Mouse (Mus musculus) naive thymus-derived CD4-positive, alpha-beta T cell, adult 5 months (primary cell): ENCODE measurements around the gene Tex10. TPM values are rescaled to one million over a fixed set of nuclear protein-coding genes. Genes with fewer than 3 reads are reported as not detected.

Experiments
- polyA plus RNA-seq: library from polyadenylated mRNA; unstranded; fragments of 100-300 nt; shearing (Covaris generic); gene quantifications from one replicate; pipeline ENCODE4 v1.2.1, GENCODE M21; 2017

Gene Tex10
- polyA plus RNA-seq = 77.7 TPM

DNA sequence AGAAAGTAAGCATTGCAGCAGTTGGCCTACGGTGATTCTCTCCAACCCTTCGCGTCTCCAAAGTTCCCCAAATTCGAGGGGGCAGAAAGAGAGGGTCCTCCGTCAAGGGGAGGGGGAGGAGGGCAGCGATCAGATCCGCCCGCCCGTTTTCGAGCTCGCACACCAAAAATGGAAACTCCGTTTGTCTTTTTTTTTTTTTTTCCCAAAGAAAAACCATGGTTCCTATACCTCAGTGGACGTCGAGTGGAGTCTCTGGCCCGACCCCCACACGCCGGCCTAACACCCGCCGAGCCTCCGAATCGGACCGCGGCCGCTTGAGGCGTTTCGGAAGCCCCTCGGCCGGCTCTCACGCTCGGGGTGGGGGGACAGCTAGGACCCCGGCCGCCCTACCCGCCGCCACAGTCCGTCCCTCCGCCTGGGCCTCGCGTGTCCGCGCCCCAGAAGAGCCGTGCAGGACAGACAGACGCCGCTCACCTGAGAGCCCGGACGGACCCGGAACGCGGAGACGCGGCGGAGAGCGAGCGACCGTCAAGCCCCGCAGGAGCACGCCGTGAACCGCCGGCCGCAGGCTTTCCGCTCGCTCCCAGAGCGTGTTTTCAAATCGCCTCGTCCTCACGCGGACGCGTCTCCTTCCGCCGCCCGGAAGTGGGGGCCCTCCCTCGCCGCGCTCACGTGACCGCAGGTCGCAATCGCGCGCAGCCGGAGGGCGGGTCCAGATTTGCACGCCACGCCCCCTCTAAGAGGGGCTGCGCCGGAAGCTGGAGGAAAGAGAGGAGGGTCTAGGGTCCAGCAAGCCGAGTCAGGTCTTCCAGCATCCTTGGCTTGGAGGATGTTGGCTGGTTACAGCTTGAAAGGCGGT is at the start of gene Tex10:
Gene Tex10, minus strand, starts transcription at position 668 of the 859 bp plus-strand sequence.

Other genes starting within 250 kb of the Tex10 start
- 92.2 TPM for gene Erp44, start 193.9 kb downstream of the Tex10 start, polyA plus RNA-seq
- gene Invs, start 193.7 kb downstream of the Tex10 start, polyA plus RNA-seq = 8.7 TPM
- not detected for gene Msantd3, start 66.5 kb upstream of the Tex10 start, polyA plus RNA-seq
- gene Tmeff1, start 111.7 kb upstream of the Tex10 start, polyA plus RNA-seq = 1.8 TPM
- not detected for gene Cavin4, start 190.1 kb upstream of the Tex10 start, polyA plus RNA-seq